Mouse (Mus musculus): Measurements from ENCODE around the gene Sptlc2.

DNA sequence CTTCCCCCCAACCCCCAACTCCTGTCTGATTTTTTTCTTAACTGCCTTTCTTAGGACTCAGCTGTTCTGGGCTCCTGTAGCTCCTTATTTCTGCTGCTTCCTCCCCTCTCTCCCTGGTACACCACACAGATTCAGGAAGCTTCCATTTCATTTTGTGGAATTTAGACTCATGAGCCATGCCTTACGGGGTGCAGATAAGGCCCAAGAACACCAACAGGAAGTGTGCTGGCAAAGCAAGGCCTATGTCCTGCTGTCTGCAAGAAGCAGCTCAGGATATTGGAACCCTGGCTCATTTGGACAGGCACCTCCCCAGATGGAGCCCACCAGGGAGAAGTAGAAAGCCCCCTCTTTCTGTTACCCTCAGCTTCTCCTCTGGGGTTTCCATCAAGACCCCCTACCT, 106.4 kb downstream of the Sptlc2 start:
- TF ChIP-seq CTCF (IDR thresholded peaks at IDR 0.05; ENCODE audit: low read depth) (no peak), EP300 (IDR thresholded peaks at IDR 0.05; ENCODE audit: low read depth) (no peak)
